Mouse (Mus musculus) neural tube, postnatal 0 days (tissue): ENCODE results near the gene Zfp423. TPM values are rescaled to one million over a fixed set of nuclear protein-coding genes. Genes with fewer than 3 reads are reported as not detected.

ENCODE experiments used
- polyA plus RNA-seq: library from polyadenylated mRNA; unstranded; fragments of >200 nt; fragmentation: Nextera tagmentation; extraction: Ambion mirVana; gene quantifications from 2 replicates; pipeline ENCODE4 v1.2.1, GENCODE M21; 2015

The Zfp423 gene
- polyA plus RNA-seq = 18.7 and 21.2 TPM in 2 replicates

GRCm38 (mm10) chr8:87959320-87959920 is at the start of gene Zfp423:
Gene Zfp423 (minus strand): TSS chr8:87959595.

Other genes with a start within 250 kb of the Zfp423 start
- gene Cnep1r1, start 159.2 kb upstream of the Zfp423 start, polyA plus RNA-seq = 33.7 and 34.4 TPM in 2 replicates
- 28.8 and 29.8 TPM in 2 replicates for gene Heatr3, start 178.3 kb upstream of the Zfp423 start, polyA plus RNA-seq
- 8.4 and 10.2 TPM in 2 replicates for gene Tent4b, start 239.6 kb upstream of the Zfp423 start, polyA plus RNA-seq